Mouse (Mus musculus) small intestine, adult 2 months (tissue): ENCODE data around the gene Fam163a. TPM values are rescaled to one million over a fixed set of nuclear protein-coding genes. Genes with fewer than 3 reads are reported as not detected.

ENCODE experiments used
- H3K27ac ChIP-seq: fragments of 200-500 bp; 2 replicates; pipeline ENCODE4 v1.5.1; 2012; ENCODE audit warnings: low read depth, low read length, control low read depth, inconsistent platforms; ENCODE audit not compliant: insufficient read depth
- H3K27me3 ChIP-seq: fragments of 200-500 bp; 2 replicates; pipeline ENCODE4 v1.6.1; 2012; ENCODE audit warnings: mild to moderate bottlenecking, moderate library complexity, low read length, inconsistent platforms; ENCODE audit not compliant: control insufficient read depth, insufficient read depth
- H3K36me3 ChIP-seq: fragments of 200-500 bp; 2 replicates; pipeline ENCODE4 v1.6.1; 2012; ENCODE audit warnings: mild to moderate bottlenecking, low read length, control low read depth, inconsistent platforms; ENCODE audit not compliant: control insufficient read depth, insufficient read depth
- H3K4me1 ChIP-seq: fragments of 200-500 bp; 2 replicates; pipeline ENCODE4 v1.6.1; 2012; ENCODE audit warnings: low read length, inconsistent platforms, mixed read lengths; ENCODE audit not compliant: control insufficient read depth, insufficient read depth, insufficient read length
- H3K4me3 ChIP-seq: fragments of 200-500 bp; 2 replicates; pipeline ENCODE4 v1.5.1; 2012; ENCODE audit warnings: low read depth, mild to moderate bottlenecking, control low read depth, inconsistent platforms, low read length, moderate library complexity
- CTCF ChIP-seq: fragments of 200-500 bp; IDR thresholded peaks from 2 replicates; pipeline ENCODE4 v1.5.1; 2012; ENCODE audit warnings: low read depth, mild to moderate bottlenecking, control low read depth, inconsistent platforms, low read length, moderate library complexity, mixed read lengths; ENCODE audit not compliant: insufficient replicate concordance, insufficient read length; ENCODE audit errors: extremely low read depth
- POLR2A ChIP-seq: fragments of 200-500 bp; IDR thresholded peaks from 2 replicates; pipeline ENCODE4 v1.6.1; 2012; ENCODE audit warnings: low read depth, mild to moderate bottlenecking, control low read depth, inconsistent platforms, low read length, moderate library complexity
- WGBS: fragments of 180-500 bp; shearing (Covaris S2); methylation state at CpG from one replicate; pipeline ENCODE4 v1.1.7; 2018; 5-methylcytosine and 5-hydroxymethylcytosine counted together
- polyA plus RNA-seq: library from polyadenylated mRNA; depleted of rRNA; stranded (reverse); fragments of >200 nt; gene quantifications from 2 replicates; pipeline ENCODE4 v1.2.3, GENCODE M21; 2012

Gene Fam163a
- polyA plus RNA-seq, 1 experiment = 0.16 TPM

DNA sequence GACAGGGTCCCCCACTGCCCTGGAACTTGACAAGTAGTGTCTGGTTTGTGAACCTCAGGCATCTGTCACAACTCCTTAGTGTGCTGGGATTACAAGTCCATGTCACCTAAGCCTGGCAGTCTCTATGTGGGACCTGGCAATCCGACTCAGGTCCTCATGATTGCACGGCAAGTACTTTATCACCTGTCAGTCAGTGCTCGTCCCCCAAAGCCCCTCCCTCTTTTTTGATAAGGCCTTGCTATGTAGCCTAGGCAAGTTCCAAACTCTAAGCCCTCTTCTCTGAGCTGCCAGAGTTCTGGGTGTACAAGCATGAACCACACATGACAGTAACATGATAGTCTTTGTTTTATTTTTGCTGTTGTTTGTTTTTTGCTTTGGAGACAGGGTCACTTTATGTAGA lies 88.1 kb downstream of the Fam163a start:
- TF ChIP-seq CTCF (no peak), POLR2A (no peak)
- Histone ChIP-seq H3K4me3 (no peak overlapping the region), H3K27me3 (no peaks in the 10 kb centered on the region), H3K36me3 (no peaks in the 10 kb centered on the region), H3K4me1 (no peaks in the 10 kb centered on the region), H3K27ac (no peak overlapping the region)
- 24% methylated on average over 3 of the region's 3 CpGs for WGBS

GRCm38 (mm10) chr1:156113884-156114499 lies 90.8 kb downstream of the Fam163a start:
- H3K27ac ChIP-seq = no peak overlapping the region
- WGBS = 69% methylated on average over 8 of the region's 8 CpGs
- no peaks in the 10 kb centered on the region for H3K4me1 ChIP-seq
- no peaks in the 10 kb centered on the region for H3K36me3 ChIP-seq
- no peak overlapping the region for H3K4me3 ChIP-seq
- no peak for TF ChIP-seq POLR2A
- TF ChIP-seq CTCF = no peak
- H3K27me3 ChIP-seq = no peaks in the 10 kb centered on the region

- TF ChIP-seq POLR2A (no peak), CTCF (no peak)
- 56% methylated on average over 7 of the region's 7 CpGs for WGBS
- H3K4me3 ChIP-seq = no peak overlapping the region
- H3K27ac ChIP-seq = no peak overlapping the region
- H3K36me3 ChIP-seq = no peaks in the 10 kb centered on the region
- H3K27me3 ChIP-seq = no peaks in the 10 kb centered on the region
- no peaks in the 10 kb centered on the region for H3K4me1 ChIP-seq
Measured at GRCm38 (mm10) chr1:156112142-156112541, 92.7 kb downstream of the Fam163a start.

DNA sequence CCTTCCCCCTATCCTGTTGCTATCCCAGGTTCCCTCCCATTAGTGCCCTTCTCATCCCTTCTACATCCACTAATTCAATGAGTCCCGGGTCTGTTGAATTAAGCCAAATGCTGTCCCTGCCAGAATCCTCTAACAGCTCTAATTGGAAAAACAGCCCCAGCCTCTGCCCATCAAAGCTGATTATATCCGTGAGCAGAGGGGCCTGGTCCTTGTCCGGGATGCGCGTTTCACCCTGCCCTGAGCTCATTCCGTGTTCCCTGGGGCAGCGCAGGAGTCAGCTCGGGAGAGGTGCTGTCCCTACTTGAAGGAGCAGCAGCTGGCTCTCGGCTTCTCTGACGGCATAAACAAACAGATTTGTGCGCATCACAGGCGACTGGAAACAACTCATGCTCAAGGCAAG lies 93.1 kb downstream of the Fam163a start:
- H3K36me3 ChIP-seq = no peaks in the 10 kb centered on the region
- no peak overlapping the region for H3K27ac ChIP-seq
- H3K4me1 ChIP-seq = no peaks in the 10 kb centered on the region
- H3K27me3 ChIP-seq = no peaks in the 10 kb centered on the region
- 33% methylated on average over 12 of the region's 12 CpGs for WGBS
- no peak overlapping the region for H3K4me3 ChIP-seq
- TF ChIP-seq CTCF = no peak
- no peak for TF ChIP-seq POLR2A

DNA sequence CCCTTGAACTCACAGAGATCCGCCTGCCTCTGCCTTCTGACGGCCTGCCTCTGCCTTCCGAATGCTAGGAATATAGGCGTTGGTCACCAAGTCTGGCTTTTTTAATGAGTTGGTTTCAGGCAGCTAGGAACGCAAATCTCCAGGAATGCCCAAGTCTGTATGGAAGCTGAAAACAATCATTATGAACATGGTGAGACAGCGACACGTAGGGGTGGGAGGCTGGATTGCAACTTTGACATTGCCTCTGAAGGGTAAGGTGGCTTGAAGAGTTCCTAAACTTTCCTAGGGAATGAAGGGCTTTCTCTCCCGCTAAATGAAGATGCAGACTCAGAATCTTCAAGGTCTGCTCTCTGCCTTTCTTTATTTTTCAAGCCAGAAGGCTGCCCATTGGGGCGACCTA lies 93.7 kb downstream of the Fam163a start:
- 77% methylated on average over 9 of the region's 9 CpGs for WGBS
- TF ChIP-seq POLR2A (no peak), CTCF (no peak)

GRCm38 (mm10) chr1:156108400-156108799 lies 96.4 kb downstream of the Fam163a start:
- no peak overlapping the region for H3K4me3 ChIP-seq
- TF ChIP-seq POLR2A = no peak
- TF ChIP-seq CTCF = no peak
- whole genome bisulfite sequencing = 49% methylated on average over 10 of the region's 10 CpGs

More for the DNA sequence above, 93.7 kb downstream of the Fam163a start:
- no peaks in the 10 kb centered on the region for H3K27me3 ChIP-seq
- no peak overlapping the region for H3K4me3 ChIP-seq
- no peaks in the 10 kb centered on the region for H3K36me3 ChIP-seq
- no peaks in the 10 kb centered on the region for H3K4me1 ChIP-seq
- H3K27ac ChIP-seq = no peak overlapping the region

GRCm38 (mm10) chr1:156107424-156107823 lies 97.4 kb downstream of the Fam163a start:
- TF ChIP-seq POLR2A = no peak
- TF ChIP-seq CTCF = no peak
- no peaks in the 10 kb centered on the region for H3K4me1 ChIP-seq
- WGBS = 86% methylated on average over 2 of the region's 2 CpGs

More at GRCm38 (mm10) chr1:156108400-156108799, 96.4 kb downstream of the Fam163a start:
- no peak overlapping the region for H3K27ac ChIP-seq
- H3K4me1 ChIP-seq = no peaks in the 10 kb centered on the region
- H3K36me3 ChIP-seq = no peaks in the 10 kb centered on the region
- no peaks in the 10 kb centered on the region for H3K27me3 ChIP-seq

More at GRCm38 (mm10) chr1:156107424-156107823, 97.4 kb downstream of the Fam163a start:
- Histone ChIP-seq H3K4me3 (no peak overlapping the region), H3K27ac (no peak overlapping the region), H3K36me3 (no peaks in the 10 kb centered on the region), H3K27me3 (no peaks in the 10 kb centered on the region)
